Mouse (Mus musculus): ENCODE measurements around the gene Dlx4. TPM values are rescaled to one million over a fixed set of nuclear protein-coding genes. Genes with fewer than 3 reads are reported as not detected.
A peak's percentile ranks its signal among the peaks of the same experiment; 100 is the strongest.

Dlx4 gene
- total RNA-seq, 2 experiments from 2014 or later, result not detected

- no peak for DNase-seq
- intact Hi-C loops (cut with DNase I; ENCODE audit: low total_unique reads), result no loop called here
Observed at GRCm38 (mm10) chr11:95144091-95144945, 1.7 kb downstream of the Dlx4 start.

- DNase-seq, result no peak
- intact Hi-C loops (cut with DNase I; ENCODE audit: low total_unique reads), result no loop called here
Observed at GRCm38 (mm10) chr11:95143663-95144062, 2.4 kb downstream of the Dlx4 start.

- peak; percentile 46 for DNase-seq
- intact Hi-C loops (cut with DNase I; ENCODE audit: low total_unique reads), result no loop called here
Observed at GRCm38 (mm10) chr11:95142980-95143575, 3.0 kb downstream of the Dlx4 start.

DNA sequence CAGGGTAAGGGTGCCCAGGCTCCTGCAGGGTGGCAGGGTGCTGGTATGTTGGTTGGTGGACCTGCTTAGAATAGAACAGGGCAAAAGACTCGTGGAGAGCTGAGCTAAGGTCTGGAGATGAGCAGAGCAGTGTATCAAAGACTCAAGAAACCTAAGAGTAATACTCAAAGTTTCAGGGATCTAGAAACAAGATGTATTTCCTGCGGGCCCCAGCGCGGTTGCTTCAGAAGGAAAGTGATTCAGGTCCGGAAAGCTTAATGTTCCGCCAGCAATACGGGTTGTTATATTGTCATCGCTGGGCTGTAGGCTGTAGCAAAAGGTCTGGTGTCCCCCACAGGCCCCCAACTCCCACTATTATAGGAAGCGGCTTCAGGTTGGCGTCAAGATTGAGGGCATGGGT lies 3.8 kb downstream of the Dlx4 start:
- intact Hi-C loops (cut with DNase I; ENCODE audit: low total_unique reads), result no loop called here
- no peak for DNase-seq

- intact Hi-C loops (cut with DNase I; ENCODE audit: low total_unique reads), result no loop called here
- no peak for DNase-seq
Observed at GRCm38 (mm10) chr11:95139871-95140270, 6.2 kb downstream of the Dlx4 start.

DNA sequence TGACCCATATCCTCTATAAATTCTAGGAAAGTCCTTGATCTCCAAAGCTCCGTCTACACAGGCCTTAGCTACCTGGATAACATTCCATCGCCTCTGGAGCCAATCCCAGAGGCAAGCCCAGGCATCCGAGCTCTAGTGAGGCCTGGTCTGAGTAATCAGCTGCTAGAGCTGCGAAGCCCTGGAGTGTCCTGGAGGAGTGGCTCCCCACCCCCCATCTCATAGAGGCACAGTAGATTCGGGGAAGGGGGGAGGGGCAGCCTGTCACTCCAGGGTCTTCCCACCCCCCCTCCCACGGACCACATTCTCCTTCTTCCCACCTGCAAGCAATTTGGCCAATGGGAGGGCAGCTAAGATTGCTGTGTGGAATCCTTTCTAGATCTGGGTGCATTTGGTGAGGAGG lies 8.8 kb downstream of the Dlx4 start:
- intact Hi-C loops (cut with DNase I; ENCODE audit: low total_unique reads), result no loop called here
- DNase-seq, result no peak

GRCm38 (mm10) chr11:95133321-95133720 lies 12.7 kb downstream of the Dlx4 start:
- intact Hi-C loops (cut with DNase I; ENCODE audit: low total_unique reads), result no loop called here
- DNase-seq, result no peak

GRCm38 (mm10) chr11:95130668-95131252 lies 15.3 kb downstream of the Dlx4 start:
- intact Hi-C loops (cut with DNase I; ENCODE audit: low total_unique reads), result no loop called here
- no peak for DNase-seq

- no peak for DNase-seq
- intact Hi-C loops (cut with DNase I; ENCODE audit: low total_unique reads), result loop anchor here (5.0 kb wide), 1 partner anchor 89 kb away; no protein-coding TSS in a partner anchor
Observed at GRCm38 (mm10) chr11:95128359-95128758, 17.7 kb downstream of the Dlx4 start.

GRCm38 (mm10) chr11:95126272-95127245 lies 19.5 kb downstream of the Dlx4 start:
- intact Hi-C loops (cut with DNase I; ENCODE audit: low total_unique reads), result loop anchor here (5.0 kb wide), 1 partner anchor 91 kb away; no protein-coding TSS in a partner anchor
- peak; percentile 42 for DNase-seq

DNA sequence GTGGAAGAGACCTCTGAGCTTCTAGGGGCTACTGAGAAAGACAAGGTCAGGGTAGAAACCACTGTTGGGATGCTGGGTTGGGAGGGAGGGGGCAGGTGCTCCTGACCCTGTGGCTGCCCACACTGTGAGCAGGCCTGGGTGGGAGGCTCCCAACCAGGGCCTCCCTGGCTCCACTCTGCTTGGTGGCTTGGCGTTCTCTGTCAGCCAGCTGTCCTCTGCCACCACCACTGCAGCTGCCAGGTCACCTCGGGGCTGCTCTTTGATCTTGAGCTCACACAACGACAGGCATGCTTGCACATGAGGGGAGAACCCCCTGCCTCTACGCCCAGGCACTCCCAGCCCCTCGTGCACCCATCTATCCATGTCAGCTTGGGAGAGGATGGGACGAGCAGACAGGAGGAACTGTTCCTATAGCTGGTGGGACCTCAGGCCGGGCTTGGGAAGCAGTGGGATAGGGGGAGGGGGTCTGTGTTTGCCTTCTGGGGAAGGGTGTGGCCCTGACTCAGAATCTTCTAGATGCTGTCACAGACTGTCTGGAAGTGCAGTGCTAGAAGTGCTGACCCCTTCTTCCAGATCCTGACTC lies 20.6 kb downstream of the Dlx4 start:
- intact Hi-C loops (cut with DNase I; ENCODE audit: low total_unique reads), result loop anchor here (5.0 kb wide), 1 partner anchor 92 kb away; no protein-coding TSS in a partner anchor
- DNase-seq, result no peak

GRCm38 (mm10) chr11:95122100-95122489 lies 24.0 kb downstream of the Dlx4 start:
- intact Hi-C loops (cut with DNase I; ENCODE audit: low total_unique reads), result no loop called here
- no peak for DNase-seq

GRCm38 (mm10) chr11:95121161-95122099 lies 24.6 kb downstream of the Dlx4 start:
- no peak for DNase-seq
- intact Hi-C loops (cut with DNase I; ENCODE audit: low total_unique reads), result no loop called here

- DNase-seq, result no peak
- intact Hi-C loops (cut with DNase I; ENCODE audit: low total_unique reads), result no loop called here
Observed at GRCm38 (mm10) chr11:95120633-95121020, 25.4 kb downstream of the Dlx4 start.

DNA sequence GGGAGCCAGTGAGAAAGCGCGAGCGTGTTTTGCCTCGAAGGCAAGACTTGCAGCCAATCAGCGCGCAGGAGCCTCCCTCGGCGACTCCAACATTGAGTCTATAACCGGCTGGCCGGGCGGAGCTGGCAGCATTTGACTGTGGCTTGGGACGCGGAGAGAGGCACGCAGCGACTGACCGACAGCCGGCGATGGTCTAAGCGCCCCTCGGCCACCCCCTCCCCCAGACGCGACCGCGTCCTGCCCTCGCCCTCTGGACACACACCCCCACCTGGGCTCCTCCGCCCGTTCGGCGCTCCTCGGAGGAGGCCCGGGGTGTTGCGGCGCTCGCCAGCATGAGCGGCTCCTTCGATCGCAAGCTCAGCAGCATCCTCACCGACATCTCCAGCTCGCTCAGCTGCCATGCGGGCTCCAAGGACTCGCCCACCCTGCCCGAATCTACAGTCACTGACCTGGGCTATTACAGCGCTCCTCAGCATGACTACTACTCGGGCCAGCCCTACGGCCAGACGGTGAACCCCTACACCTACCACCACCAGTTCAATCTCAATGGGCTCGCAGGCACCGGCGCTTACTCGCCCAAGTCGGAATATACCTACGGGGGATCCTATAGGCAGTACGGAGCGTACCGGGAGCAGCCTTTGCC lies 26.0 kb downstream of the Dlx4 start, which contains the start of gene Dlx3:
Gene Dlx3, plus strand, starts transcription at position 130 of the 643 bp plus-strand sequence.
- intact Hi-C loops (cut with DNase I; ENCODE audit: low total_unique reads), result loop anchor here (2.0 to 5.0 kb wide), 2 partner anchors 112 to 133 kb away; no protein-coding TSS in a partner anchor

DNA sequence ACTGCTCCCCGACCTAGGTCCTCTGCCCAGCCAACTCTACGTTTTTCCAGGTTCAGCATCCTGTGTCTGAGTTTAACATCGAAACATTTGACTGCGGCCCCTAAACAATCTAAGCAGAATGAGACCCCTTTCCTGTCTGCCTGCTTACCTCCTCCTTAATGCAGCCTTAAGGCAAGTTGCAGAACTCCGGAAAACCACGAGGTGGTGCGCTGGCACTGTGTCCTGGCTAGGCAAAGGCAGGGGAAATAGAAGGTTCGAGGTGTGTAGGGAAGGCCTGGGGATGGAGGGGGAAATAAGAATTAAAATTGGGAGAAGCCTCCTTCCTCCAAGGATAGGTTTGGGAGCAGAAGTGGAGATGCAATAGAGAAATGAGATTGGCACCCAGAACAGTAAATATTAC lies 27.6 kb downstream of the Dlx4 start:
- peak; percentile 77 for DNase-seq
- intact Hi-C loops (cut with DNase I; ENCODE audit: low total_unique reads), result loop anchor here (2.0 to 5.0 kb wide), 2 partner anchors 114 to 134 kb away; no protein-coding TSS in a partner anchor

More for the DNA sequence above, 26.0 kb downstream of the Dlx4 start, which contains the start of gene Dlx3:
- no peak for DNase-seq

DNA sequence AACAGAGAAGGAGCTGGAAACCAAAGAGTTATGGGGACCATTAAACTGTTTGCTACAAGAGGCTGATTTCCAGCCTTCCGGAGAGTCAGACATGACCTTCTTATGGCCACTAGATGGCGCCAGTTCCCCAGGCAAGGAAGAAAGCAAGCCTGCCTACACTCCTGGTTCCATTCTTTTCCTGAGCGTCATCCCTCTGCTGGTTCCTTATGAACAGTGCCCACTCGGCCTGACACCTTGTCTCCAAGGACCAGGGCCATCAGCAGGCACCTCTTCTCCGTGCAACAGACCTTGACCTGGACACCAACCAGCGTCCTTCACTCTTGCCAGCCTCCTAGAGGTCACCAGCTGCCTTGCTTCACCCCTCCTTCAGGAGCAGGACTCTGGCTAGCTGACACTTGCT lies 29.0 kb downstream of the Dlx4 start:
- peak; percentile 55 for DNase-seq
- intact Hi-C loops (cut with DNase I; ENCODE audit: low total_unique reads), result loop anchor here (5.0 kb wide), 1 partner anchor 115 kb away; no protein-coding TSS in a partner anchor

Measured in gastrocnemius, postnatal 14 days (tissue).